Mouse (Mus musculus) forebrain, postnatal 0 days (tissue): ENCODE results near the gene B230118H07Rik. TPM values are rescaled to one million over a fixed set of nuclear protein-coding genes. Genes with fewer than 3 reads are reported as not detected.

Experiments
- ATAC-seq: fragments of 200-750 bp; cut with Nextera tagmentation; 2 replicates; pipeline ENCODE4 v1.8.0; 2017; ENCODE audit warnings: mild to moderate bottlenecking, moderate library complexity
- DNase-seq: peaks from one replicate; pipeline ENCODE4 v3.0.0-alpha.2; 2015
- H3K27ac ChIP-seq: fragments of 300-500 bp; sonication (generic); 2 replicates; pipeline ENCODE4 v1.5.1; 2014; ENCODE audit warnings: low read depth, mild to moderate bottlenecking, antibody characterized with exemption, low read length, moderate library complexity, mixed read lengths
- H3K27me3 ChIP-seq: fragments of 300-500 bp; sonication (generic); 2 replicates; pipeline ENCODE4 v1.6.1; 2014; ENCODE audit warnings: mild to moderate bottlenecking, low read length, mixed read lengths; ENCODE audit not compliant: insufficient read depth
- H3K36me3 ChIP-seq: fragments of 300-500 bp; sonication (generic); 2 replicates; pipeline ENCODE4 v1.6.1; 2014; ENCODE audit warnings: mild to moderate bottlenecking, moderate library complexity; ENCODE audit not compliant: insufficient read depth
- H3K4me1 ChIP-seq: fragments of 300-500 bp; sonication (generic); 2 replicates; pipeline ENCODE4 v1.6.1; 2014; ENCODE audit warnings: antibody characterized with exemption; ENCODE audit not compliant: insufficient read depth
- H3K4me2 ChIP-seq: fragments of 300-500 bp; sonication (generic); 2 replicates; pipeline ENCODE4 v1.6.1; 2014; ENCODE audit warnings: low read depth, mild to moderate bottlenecking, moderate library complexity
- H3K4me3 ChIP-seq: fragments of 300-500 bp; sonication (generic); 2 replicates; pipeline ENCODE4 v1.5.1; 2014; ENCODE audit warnings: low read depth, low read length, mixed read lengths
- H3K9ac ChIP-seq: fragments of 300-500 bp; sonication (generic); 2 replicates; pipeline ENCODE4 v1.6.1; 2014; ENCODE audit warnings: mild to moderate bottlenecking
- H3K9me3 ChIP-seq: fragments of 300-500 bp; sonication (generic); 2 replicates; pipeline ENCODE4 v1.6.1; 2016; ENCODE audit warnings: low read length
- CTCF ChIP-seq: sonication (generic); IDR thresholded peaks from 2 replicates; pipeline ENCODE4 v1.5.1; 2016; ENCODE audit warnings: antibody characterized with exemption, control low read depth, low read depth
- WGBS: fragments of 180-500 bp; shearing (Covaris S2); extraction: QIAGEN DNeasy Blood & Tissue Kit; methylation state at CpG from one replicate; pipeline ENCODE4 v1.1.7; 2014; 5-methylcytosine and 5-hydroxymethylcytosine counted together
- polyA plus RNA-seq: library from polyadenylated mRNA; unstranded; fragments of >200 nt; fragmentation: Nextera tagmentation; extraction: Ambion mirVana; gene quantifications from 2 replicates; pipeline ENCODE4 v1.2.1, GENCODE M21; 2015
- total RNA-seq: library from RNA; depleted of rRNA; stranded (reverse); fragments of >200 nt; gene quantifications from 2 replicates; pipeline ENCODE4 v1.2.3, GENCODE M21; 2014

Gene B230118H07Rik
- total and polyA plus RNA-seq, 2 experiments from 2014 or later, result 29.5 to 52.0 TPM

GRCm38 (mm10) chr2:101563776-101564175 lies 85.6 kb downstream of the B230118H07Rik start:
- no peaks in the 10 kb centered on the region for H3K36me3 ChIP-seq
- H3K9ac ChIP-seq, result no peak overlapping the region
- H3K9me3 ChIP-seq, result no peaks in the 10 kb centered on the region
- DNase-seq, result no peak
- H3K4me1 ChIP-seq, result no peaks in the 10 kb centered on the region
- no peak overlapping the region for H3K27ac ChIP-seq
- H3K27me3 ChIP-seq, result no peaks in the 10 kb centered on the region
- TF ChIP-seq CTCF, result no peak
- no peak for ATAC-seq
- H3K4me3 ChIP-seq, result no peak overlapping the region
- 73% methylated on average over 4 of the region's 4 CpGs for WGBS
- H3K4me2 ChIP-seq, result no peak overlapping the region

- Histone ChIP-seq H3K9ac (no peak overlapping the region), H3K36me3 (no peaks in the 10 kb centered on the region), H3K27ac (no peak overlapping the region), H3K4me2 (no peak overlapping the region), H3K4me3 (no peak overlapping the region), H3K4me1 (no peaks in the 10 kb centered on the region), H3K9me3 (no peaks in the 10 kb centered on the region), H3K27me3 (no peaks in the 10 kb centered on the region)
- peak; percentile 79 for ATAC-seq
- no peak for TF ChIP-seq CTCF
- peak; percentile 44 for DNase-seq
- WGBS, result 40% methylated on average over 6 of the region's 6 CpGs
Measured at GRCm38 (mm10) chr2:101563206-101563605, 86.1 kb downstream of the B230118H07Rik start.

GRCm38 (mm10) chr2:101559431-101559830 lies 89.9 kb downstream of the B230118H07Rik start:
- no peaks in the 10 kb centered on the region for H3K27me3 ChIP-seq
- no peak for DNase-seq
- no peak for TF ChIP-seq CTCF
- H3K9ac ChIP-seq, result no peak overlapping the region
- H3K27ac ChIP-seq, result no peak overlapping the region
- no peak for ATAC-seq
- no peaks in the 10 kb centered on the region for H3K36me3 ChIP-seq
- 86% methylated on average over 3 of the region's 3 CpGs for WGBS
- no peaks in the 10 kb centered on the region for H3K4me1 ChIP-seq
- H3K9me3 ChIP-seq, result no peaks in the 10 kb centered on the region
- H3K4me3 ChIP-seq, result no peak overlapping the region
- H3K4me2 ChIP-seq, result no peak overlapping the region

- Histone ChIP-seq H3K9ac (no peak overlapping the region), H3K27ac (no peak overlapping the region), H3K4me3 (no peak overlapping the region), H3K9me3 (no peaks in the 10 kb centered on the region), H3K27me3 (no peaks in the 10 kb centered on the region), H3K4me1 (no peaks in the 10 kb centered on the region), H3K4me2 (no peak overlapping the region), H3K36me3 (no peaks in the 10 kb centered on the region)
- no peak for DNase-seq
- no peak for ATAC-seq
- 68% methylated on average over 1 of the region's 1 CpGs for whole genome bisulfite sequencing
- no peak for TF ChIP-seq CTCF
Measured at GRCm38 (mm10) chr2:101555886-101556285, 93.4 kb downstream of the B230118H07Rik start.

- ATAC-seq, result no peak
- no peak overlapping the region for H3K27ac ChIP-seq
- H3K27me3 ChIP-seq, result no peaks in the 10 kb centered on the region
- H3K9ac ChIP-seq, result no peak overlapping the region
- DNase-seq, result no peak
- H3K4me2 ChIP-seq, result no peak overlapping the region
- H3K4me3 ChIP-seq, result no peak overlapping the region
- no peaks in the 10 kb centered on the region for H3K4me1 ChIP-seq
- TF ChIP-seq CTCF, result no peak
- WGBS, result 32% methylated on average over 5 of the region's 5 CpGs
- H3K9me3 ChIP-seq, result no peaks in the 10 kb centered on the region
- no peaks in the 10 kb centered on the region for H3K36me3 ChIP-seq
Measured at GRCm38 (mm10) chr2:101553851-101554250, 95.5 kb downstream of the B230118H07Rik start.

GRCm38 (mm10) chr2:101552301-101552700 lies 97.0 kb downstream of the B230118H07Rik start:
- Histone ChIP-seq H3K27ac (no peak overlapping the region), H3K4me2 (no peak overlapping the region), H3K9me3 (no peaks in the 10 kb centered on the region), H3K36me3 (no peaks in the 10 kb centered on the region), H3K4me1 (no peaks in the 10 kb centered on the region), H3K27me3 (no peaks in the 10 kb centered on the region), H3K9ac (no peak overlapping the region), H3K4me3 (no peak overlapping the region)
- ATAC-seq (no peak), DNase-seq (no peak)
- no peak for TF ChIP-seq CTCF
- 83% methylated on average over 8 of the region's 8 CpGs for WGBS

- no peak for ATAC-seq
- Histone ChIP-seq H3K4me3 (no peak overlapping the region), H3K4me1 (no peaks in the 10 kb centered on the region), H3K9ac (no peak overlapping the region), H3K4me2 (no peak overlapping the region), H3K36me3 (no peaks in the 10 kb centered on the region), H3K27ac (no peak overlapping the region), H3K27me3 (no peaks in the 10 kb centered on the region), H3K9me3 (no peaks in the 10 kb centered on the region)
- DNase-seq, result no peak
- 83% methylated on average over 6 of the region's 6 CpGs for WGBS
- no peak for TF ChIP-seq CTCF
Measured at GRCm38 (mm10) chr2:101551026-101551719, 98.2 kb downstream of the B230118H07Rik start.
